Mouse (Mus musculus) intestine, embryonic 15.5 days (tissue): Measurements from ENCODE around the gene Plekhh2. TPM values are rescaled to one million over a fixed set of nuclear protein-coding genes. Genes with fewer than 3 reads are reported as not detected.
A peak's percentile ranks its signal among the peaks of the same experiment; 100 is the strongest.

ENCODE experiments used
- ATAC-seq: fragments of 200-750 bp; cut with Nextera tagmentation; 2 replicates; pipeline ENCODE4 v1.8.0; 2017; ENCODE audit warnings: moderate TSS enrichment, moderate library complexity
- H3K27ac ChIP-seq: fragments of 300-500 bp; sonication (generic); 2 replicates; pipeline ENCODE4 v1.5.1; 2015; ENCODE audit warnings: mild to moderate bottlenecking, inconsistent platforms
- H3K27me3 ChIP-seq: fragments of 300-500 bp; sonication (generic); replicated peaks from 2 replicates; pipeline ENCODE4 v1.6.1; 2015; ENCODE audit warnings: inconsistent platforms
- H3K36me3 ChIP-seq: fragments of 300-500 bp; sonication (generic); 2 replicates; pipeline ENCODE4 v1.6.1; 2015; ENCODE audit warnings: inconsistent platforms
- H3K4me1 ChIP-seq: fragments of 300-500 bp; sonication (generic); replicated peaks from 2 replicates; pipeline ENCODE4 v1.6.1; 2015; ENCODE audit warnings: inconsistent platforms
- H3K4me2 ChIP-seq: fragments of 300-500 bp; sonication (generic); replicated peaks from 2 replicates; pipeline ENCODE4 v1.6.1; 2015; ENCODE audit warnings: mild to moderate bottlenecking, inconsistent platforms
- H3K4me3 ChIP-seq: fragments of 300-500 bp; sonication (generic); replicated peaks from 2 replicates; pipeline ENCODE4 v1.5.1; 2015; ENCODE audit warnings: inconsistent platforms
- H3K9ac ChIP-seq: fragments of 300-500 bp; sonication (generic); 2 replicates; pipeline ENCODE4 v1.6.1; 2015; ENCODE audit warnings: inconsistent platforms
- H3K9me3 ChIP-seq: fragments of 300-500 bp; sonication (generic); 2 replicates; pipeline ENCODE4 v1.6.1; 2016; ENCODE audit warnings: inconsistent platforms
- WGBS: fragments of 180-500 bp; shearing (Covaris S2); methylation state at CpG from one replicate; pipeline ENCODE4 v1.1.7; 2015; 5-methylcytosine and 5-hydroxymethylcytosine counted together
- polyA plus RNA-seq: library from polyadenylated mRNA; unstranded; fragments of >200 nt; fragmentation: Nextera tagmentation; extraction: Ambion mirVana; gene quantifications from 2 replicates; pipeline ENCODE4 v1.2.1, GENCODE M21; 2015

Plekhh2 gene
- polyA plus RNA-seq, 1 experiment from 2014 or later = 8.0 TPM

GRCm38 (mm10) chr17:84497559-84497958, 14.1 kb upstream of the Plekhh2 start:
- 31% methylated on average over 2 of the region's 2 CpGs for WGBS
- Histone ChIP-seq H3K9me3 (no peaks in the 10 kb centered on the region), H3K36me3 (no peaks in the 10 kb centered on the region), H3K9ac (no peak overlapping the region), H3K4me3 (no peak overlapping the region), H3K27me3 (no peaks in the 10 kb centered on the region), H3K27ac (no peak overlapping the region), H3K4me1 (no peaks in the 10 kb centered on the region), H3K4me2 (no peak overlapping the region)
- no peak for ATAC-seq

GRCm38 (mm10) chr17:84497972-84498604, 13.6 kb upstream of the Plekhh2 start:
- Histone ChIP-seq H3K36me3 (no peaks in the 10 kb centered on the region), H3K9me3 (no peaks in the 10 kb centered on the region), H3K9ac (no peak overlapping the region), H3K4me3 (no peak overlapping the region), H3K27me3 (no peaks in the 10 kb centered on the region), H3K27ac (no peak overlapping the region), H3K4me1 (0 out of 2 replicates have a peak, but pooled peaks cover 2% of the 10 kb centered on the region), H3K4me2 (no peak overlapping the region)
- 66% methylated on average over 3 of the region's 3 CpGs for WGBS
- no peak for ATAC-seq

GRCm38 (mm10) chr17:84498639-84499038, 13.1 kb upstream of the Plekhh2 start:
- ATAC-seq = peak; percentile 58
- Histone ChIP-seq H3K27ac (0 out of 2 replicates have a peak overlapping the region, but pooled peaks have one; percentile 15), H3K9ac (no peak overlapping the region), H3K36me3 (no peaks in the 10 kb centered on the region), H3K4me1 (0 out of 2 replicates have a peak, but pooled peaks cover 5% of the 10 kb centered on the region), H3K4me3 (no peak overlapping the region), H3K9me3 (no peaks in the 10 kb centered on the region), H3K4me2 (no peak overlapping the region), H3K27me3 (no peaks in the 10 kb centered on the region)
- WGBS = 39% methylated on average over 5 of the region's 5 CpGs

GRCm38 (mm10) chr17:84502341-84502740, 9.4 kb upstream of the Plekhh2 start:
- Histone ChIP-seq H3K4me1 (0 out of 2 replicates have a peak, but pooled peaks cover 5% of the 10 kb centered on the region), H3K4me3 (no peak overlapping the region), H3K9me3 (no peaks in the 10 kb centered on the region), H3K9ac (no peak overlapping the region), H3K27me3 (no peaks in the 10 kb centered on the region), H3K4me2 (no peak overlapping the region), H3K27ac (no peak overlapping the region), H3K36me3 (no peaks in the 10 kb centered on the region)
- WGBS = 61% methylated on average over 3 of the region's 3 CpGs
- no peak for ATAC-seq

- no peak for ATAC-seq
- Histone ChIP-seq H3K36me3 (no peaks in the 10 kb centered on the region), H3K27ac (no peak overlapping the region), H3K4me2 (no peak overlapping the region), H3K4me3 (no peak overlapping the region), H3K9ac (no peak overlapping the region), H3K4me1 (0 out of 2 replicates have a peak, but pooled peaks cover 8% of the 10 kb centered on the region), H3K9me3 (no peaks in the 10 kb centered on the region), H3K27me3 (no peaks in the 10 kb centered on the region)
- WGBS = 53% methylated on average over 2 of the region's 2 CpGs
Observed at GRCm38 (mm10) chr17:84505922-84506321, 5.8 kb upstream of the Plekhh2 start.

- 55% methylated on average over 3 of the region's 3 CpGs for whole genome bisulfite sequencing
- Histone ChIP-seq H3K27ac (no peak overlapping the region), H3K4me1 (0 out of 2 replicates have a peak, but pooled peaks cover 9% of the 10 kb centered on the region), H3K9me3 (no peaks in the 10 kb centered on the region), H3K27me3 (no peaks in the 10 kb centered on the region), H3K4me3 (no peak overlapping the region), H3K4me2 (no peak overlapping the region), H3K36me3 (no peaks in the 10 kb centered on the region), H3K9ac (no peak overlapping the region)
- no peak for ATAC-seq
Observed at GRCm38 (mm10) chr17:84508736-84509135, 3.0 kb upstream of the Plekhh2 start.

GRCm38 (mm10) chr17:84509176-84509575, 2.5 kb upstream of the Plekhh2 start:
- H3K27me3 ChIP-seq = no peaks in the 10 kb centered on the region
- no peak overlapping the region for H3K4me3 ChIP-seq
- no peaks in the 10 kb centered on the region for H3K9me3 ChIP-seq
- no peak overlapping the region for H3K4me2 ChIP-seq
- H3K36me3 ChIP-seq = no peaks in the 10 kb centered on the region
- 61% methylated on average over 4 of the region's 4 CpGs for WGBS
- H3K27ac ChIP-seq = no peak overlapping the region
- ATAC-seq = no peak
- H3K9ac ChIP-seq = no peak overlapping the region
- 0 out of 2 replicates have a peak, but pooled peaks cover 9% of the 10 kb centered on the region for H3K4me1 ChIP-seq

- Histone ChIP-seq H3K27ac (0 out of 2 replicates have a peak overlapping the region, but pooled peaks have one; percentile 41), H3K36me3 (no peaks in the 10 kb centered on the region), H3K4me2 (no peak overlapping the region), H3K9ac (no peak overlapping the region), H3K4me3 (no peak overlapping the region), H3K27me3 (no peaks in the 10 kb centered on the region), H3K4me1 (0 out of 2 replicates have a peak, but pooled peaks cover 9% of the 10 kb centered on the region), H3K9me3 (no peaks in the 10 kb centered on the region)
- 42% methylated on average over 5 of the region's 5 CpGs for whole genome bisulfite sequencing
- peak; percentile 48 for ATAC-seq
Observed at GRCm38 (mm10) chr17:84510355-84510754, 1.3 kb upstream of the Plekhh2 start.

- Histone ChIP-seq H3K27me3 (no peaks in the 10 kb centered on the region), H3K4me1 (0 out of 2 replicates have a peak, but pooled peaks cover 9% of the 10 kb centered on the region), H3K4me2 (peak overlapping the region; percentile 95), H3K9ac (peak overlapping the region; percentile 78), H3K9me3 (no peaks in the 10 kb centered on the region), H3K36me3 (no peaks in the 10 kb centered on the region), H3K27ac (peak overlapping the region; percentile 86), H3K4me3 (peak overlapping the region; percentile 79)
- 0 out of 2 replicates have a peak, but pooled peaks have one; percentile 1 for ATAC-seq
- WGBS = 33% methylated on average over 11 of the region's 11 CpGs
Observed at GRCm38 (mm10) chr17:84510961-84511639, 595 bp upstream of the Plekhh2 start.

GRCm38 (mm10) chr17:84512516-84513085, 906 bp downstream of the Plekhh2 start:
- Histone ChIP-seq H3K27ac (peak overlapping the region; percentile 86), H3K9me3 (no peaks in the 10 kb centered on the region), H3K36me3 (no peaks in the 10 kb centered on the region), H3K9ac (peak overlapping the region; percentile 78), H3K27me3 (no peaks in the 10 kb centered on the region), H3K4me2 (peak overlapping the region; percentile 95), H3K4me3 (peak overlapping the region; percentile 79), H3K4me1 (0 out of 2 replicates have a peak, but pooled peaks cover 9% of the 10 kb centered on the region)
- WGBS = 13% methylated on average over 4 of the region's 4 CpGs
- peak; percentile 34; the same call in 1 of the 2 replicates for ATAC-seq

- 76% methylated on average over 5 of the region's 5 CpGs for WGBS
- Histone ChIP-seq H3K36me3 (no peaks in the 10 kb centered on the region), H3K9me3 (no peaks in the 10 kb centered on the region), H3K27ac (no peak overlapping the region), H3K4me1 (0 out of 2 replicates have a peak, but pooled peaks cover 6% of the 10 kb centered on the region), H3K4me2 (no peak overlapping the region), H3K4me3 (no peak overlapping the region), H3K27me3 (no peaks in the 10 kb centered on the region), H3K9ac (no peak overlapping the region)
- no peak for ATAC-seq
Observed at GRCm38 (mm10) chr17:84515901-84516300, 4.2 kb downstream of the Plekhh2 start.

- Histone ChIP-seq H3K9ac (no peak overlapping the region), H3K27ac (no peak overlapping the region), H3K9me3 (no peaks in the 10 kb centered on the region), H3K4me2 (no peak overlapping the region), H3K4me1 (no peaks in the 10 kb centered on the region), H3K27me3 (no peaks in the 10 kb centered on the region), H3K36me3 (no peaks in the 10 kb centered on the region), H3K4me3 (no peak overlapping the region)
- 83% methylated on average over 3 of the region's 3 CpGs for WGBS
- ATAC-seq = no peak
Observed at GRCm38 (mm10) chr17:84519346-84519745, 7.7 kb downstream of the Plekhh2 start.
